Mouse (Mus musculus) cerebellum, adult 9-11 months (tissue): ENCODE data around the gene Lemd2.
A peak's percentile ranks its signal among the peaks of the same experiment; 100 is the strongest.
"Not testable (repeated sequence)": the region's sequence is repeated elsewhere in the genome, so short reads cannot be mapped to it uniquely, and the experiment has no call there.

Source experiments
- DNase-seq: peaks from one replicate; pipeline ENCODE4 v3.0.0; 2022

Gene Lemd2

DNA sequence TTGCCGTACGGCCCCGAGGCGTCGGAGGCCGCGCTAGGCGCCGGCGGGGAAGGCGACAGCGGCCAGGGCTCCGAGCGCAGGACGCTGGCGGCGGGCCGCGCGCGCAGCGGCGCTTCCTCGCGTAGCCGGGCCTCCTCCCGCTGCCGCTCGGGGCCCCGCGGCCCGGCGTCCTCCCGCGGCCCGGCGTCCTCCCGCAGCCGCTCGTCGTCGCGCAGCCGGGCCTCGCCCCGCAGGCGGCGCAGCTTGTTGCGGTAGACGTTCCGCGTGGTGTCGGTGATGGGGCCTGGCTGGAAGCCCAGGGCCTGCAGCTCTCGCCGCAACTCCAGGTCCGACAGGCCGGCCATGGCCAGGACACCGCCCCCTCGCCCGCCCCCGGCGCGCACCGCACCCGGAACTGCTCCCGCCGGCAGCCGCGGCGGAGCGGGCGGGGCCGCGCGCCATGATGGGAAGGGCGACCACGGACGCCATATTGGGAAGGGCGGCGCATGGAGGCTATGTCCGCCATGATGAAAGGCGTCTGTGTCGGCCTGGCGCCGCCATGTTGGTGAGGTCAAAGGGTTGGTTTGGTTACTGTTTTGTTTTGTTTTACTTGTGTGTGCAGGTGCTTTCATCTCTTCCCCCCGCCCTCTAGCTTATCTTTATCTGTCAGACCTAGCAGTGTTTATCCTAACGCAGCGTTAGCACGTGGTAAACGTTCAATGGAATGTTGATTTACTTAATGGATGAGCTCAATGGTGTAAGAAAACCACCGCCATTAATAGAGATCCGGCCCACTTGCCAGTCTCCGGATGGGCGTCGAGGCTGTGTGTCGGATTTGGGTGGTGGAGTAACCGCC is at the start of gene Lemd2:
Gene Lemd2 (minus strand): TSS at position 395 of the 835 bp plus-strand sequence.
- DNase-seq, result peak; percentile 97

- DNase-seq, result no peak
Observed at GRCm38 (mm10) chr17:27251150-27251549, 46.9 kb upstream of the Lemd2 start.

GRCm38 (mm10) chr17:27250461-27250860 is 46.2 kb upstream of the Lemd2 start:
- DNase-seq, result no peak

- peak; percentile 78 for DNase-seq
Observed at GRCm38 (mm10) chr17:27249073-27249472, 44.8 kb upstream of the Lemd2 start.

- peak; percentile 90 for DNase-seq
Observed at GRCm38 (mm10) chr17:27247680-27248386, 43.6 kb upstream of the Lemd2 start.

DNA sequence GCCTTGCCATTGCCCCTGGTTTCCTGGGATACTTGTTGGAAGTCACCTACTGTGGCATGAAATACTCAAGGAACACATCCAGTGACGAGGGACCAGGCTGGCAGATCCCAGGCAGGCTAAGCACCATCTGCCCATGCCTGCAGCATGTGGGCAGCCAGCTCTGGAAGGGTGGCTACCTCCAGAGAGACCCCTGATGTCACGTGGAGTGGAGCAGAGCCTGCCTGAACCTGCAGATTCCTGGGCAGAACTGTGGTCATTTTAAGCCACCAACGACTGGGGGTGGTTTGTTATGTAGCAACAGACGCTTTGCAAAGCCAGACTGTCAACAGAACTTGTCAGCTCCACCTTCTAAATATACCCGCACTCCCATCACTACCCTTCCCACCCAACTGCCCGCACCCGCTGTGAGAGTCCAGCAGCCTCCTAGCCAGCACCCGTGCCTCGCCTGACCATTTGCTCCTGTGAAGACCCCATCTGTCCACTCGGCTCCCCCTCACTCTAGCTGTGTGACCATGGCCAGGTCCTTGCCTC is 41.6 kb upstream of the Lemd2 start:
- peak; percentile 45 for DNase-seq

DNA sequence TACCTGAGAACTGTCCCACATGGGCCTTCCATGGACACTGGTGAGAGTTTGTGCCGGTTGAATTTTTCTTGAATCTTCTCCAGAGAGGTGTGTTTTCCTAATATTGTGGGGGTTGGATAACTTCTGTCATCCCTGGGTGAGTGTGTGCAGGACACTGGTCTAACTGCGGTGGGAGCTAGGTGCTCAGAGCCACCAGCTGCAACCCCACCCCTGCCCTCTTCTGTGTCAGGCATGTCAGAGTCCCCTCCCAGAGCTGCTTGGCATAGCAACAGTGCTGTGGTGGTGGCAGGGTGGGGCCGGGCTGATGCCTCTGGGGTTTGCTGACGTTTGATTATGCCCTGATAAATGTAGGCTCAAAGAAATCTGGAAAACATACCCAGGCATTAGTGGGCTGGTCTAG is 40.6 kb upstream of the Lemd2 start:
- DNase-seq, result no peak

- DNase-seq, result peak; percentile 78
Observed at GRCm38 (mm10) chr17:27242194-27243189, 38.2 kb upstream of the Lemd2 start.

- peak; percentile 98 for DNase-seq
Observed at GRCm38 (mm10) chr17:27240556-27241457, 36.5 kb upstream of the Lemd2 start.

GRCm38 (mm10) chr17:27239941-27240340 is 35.7 kb upstream of the Lemd2 start:
- DNase-seq, result peak; percentile 78

GRCm38 (mm10) chr17:27238637-27239036 is 34.4 kb upstream of the Lemd2 start:
- no peak for DNase-seq

DNA sequence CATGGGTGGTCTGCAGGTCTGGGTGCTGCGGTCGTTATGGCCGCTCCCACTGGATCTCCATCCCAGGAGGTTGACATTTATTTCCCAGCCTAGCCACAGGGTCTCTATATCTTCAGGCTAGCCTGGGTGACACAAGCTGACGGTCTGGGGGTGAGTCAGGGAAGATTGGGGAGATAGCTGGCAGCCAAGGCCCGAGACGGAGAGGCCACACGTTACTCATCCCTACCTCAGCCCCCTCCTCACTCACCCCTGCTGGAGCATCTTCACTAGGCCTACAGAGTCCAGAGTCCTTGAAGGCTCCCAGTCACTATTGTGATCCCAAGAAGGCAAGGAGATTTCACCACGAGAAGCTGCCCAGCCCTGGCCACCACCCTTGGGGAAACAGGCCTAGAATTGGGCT is 33.5 kb upstream of the Lemd2 start:
- DNase-seq, result peak; percentile 37

DNA sequence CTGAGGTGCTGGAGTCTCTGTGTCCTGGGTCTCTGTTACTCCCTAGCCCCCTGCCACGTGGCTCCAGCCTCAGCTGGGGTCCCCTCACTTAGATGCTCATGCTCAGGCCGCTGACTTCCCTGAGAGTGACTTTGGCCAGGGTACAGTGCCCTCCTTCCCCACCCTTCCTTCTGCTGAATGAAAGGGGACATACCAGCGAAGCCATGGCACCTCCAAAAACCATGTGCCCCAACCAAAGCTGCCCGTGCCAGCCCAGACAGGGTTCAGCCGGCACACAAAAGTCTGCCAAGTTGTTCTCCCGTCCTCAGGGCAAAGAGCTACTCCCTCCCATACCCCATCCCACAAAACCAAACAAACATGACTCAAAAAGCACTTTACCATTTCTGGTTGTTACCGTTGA is 29.0 kb upstream of the Lemd2 start:
- DNase-seq, result no peak

GRCm38 (mm10) chr17:27232176-27232575 is 27.9 kb upstream of the Lemd2 start:
- no peak for DNase-seq

- DNase-seq, result not testable (repeated sequence)
Observed at GRCm38 (mm10) chr17:27231586-27231985, 27.3 kb upstream of the Lemd2 start.

DNA sequence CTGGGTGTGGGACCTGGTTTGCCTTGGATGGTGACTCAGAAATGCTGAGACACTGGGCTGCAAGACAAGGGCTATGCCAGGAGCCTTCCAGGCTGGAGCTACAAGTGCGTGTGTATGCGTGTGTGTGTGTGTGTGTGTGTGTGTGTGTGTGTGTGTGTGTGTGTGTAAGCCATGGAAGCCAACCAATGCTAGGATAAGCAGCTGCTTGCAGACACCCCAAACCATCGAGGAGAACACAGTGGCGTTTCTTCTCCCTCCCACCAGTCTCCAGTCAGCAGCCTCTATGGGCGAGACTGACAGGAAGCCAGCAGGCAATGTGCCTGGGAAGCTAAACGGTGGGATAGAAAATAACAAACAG is 26.9 kb upstream of the Lemd2 start:
- DNase-seq, result no peak

DNA sequence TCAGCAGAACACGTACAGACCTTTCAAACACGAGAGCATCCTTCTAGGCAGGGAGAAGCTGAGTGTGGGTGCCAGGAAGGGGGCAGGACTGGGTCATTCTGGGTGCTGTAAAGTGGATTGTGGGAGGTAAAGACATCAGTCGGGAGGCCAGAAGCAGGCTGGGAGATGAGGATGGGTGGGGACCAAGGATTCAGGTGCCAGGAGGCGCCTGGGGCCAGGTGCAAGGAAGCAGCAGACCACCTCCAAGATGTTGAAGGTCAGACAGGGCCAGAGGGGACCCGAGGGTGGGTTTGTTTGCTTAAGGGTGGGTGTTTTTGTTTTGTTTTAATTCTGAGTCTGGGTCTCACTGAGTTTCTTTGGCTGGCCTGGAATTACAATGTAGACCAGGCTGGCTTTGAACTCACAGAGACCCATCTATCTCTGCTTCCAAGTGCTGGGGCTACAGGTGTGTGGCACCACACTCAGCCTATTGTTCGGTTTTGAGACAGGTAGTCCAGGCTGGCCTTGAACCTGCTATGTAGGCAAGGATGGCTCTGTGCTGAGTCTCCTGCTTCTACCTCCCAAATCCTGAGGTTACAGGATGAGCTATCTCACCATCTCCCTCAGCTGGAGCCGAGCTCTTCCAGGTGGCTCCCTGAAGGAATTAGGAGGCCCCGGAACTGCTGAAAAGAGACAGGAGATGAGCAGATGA is 26.3 kb upstream of the Lemd2 start:
- DNase-seq, result no peak

GRCm38 (mm10) chr17:27229710-27230454 is 25.6 kb upstream of the Lemd2 start:
- no peak for DNase-seq

GRCm38 (mm10) chr17:27228216-27228915 is 24.1 kb upstream of the Lemd2 start:
- DNase-seq, result no peak

- DNase-seq, result no peak
Observed at GRCm38 (mm10) chr17:27227258-27227657, 23.0 kb upstream of the Lemd2 start.
